Mouse (Mus musculus) left cerebral cortex, adult 6 months (tissue): ENCODE results near the gene Knstrn. TPM values are rescaled to one million over a fixed set of nuclear protein-coding genes. Genes with fewer than 3 reads are reported as not detected.

Experiments used
- long read RNA-seq, 2 experiments: library from polyadenylated mRNA; unstranded; transcript quantifications; one replicate each; pipeline ENCODE4 v2.0.0; 2019 to 2020
- polyA plus RNA-seq: library from polyadenylated mRNA; unstranded; fragments of <200 nt; fragmentation: Nextera tagmentation; gene quantifications from 2 replicates; pipeline ENCODE4 v1.2.3, GENCODE M21; 2021

Gene Knstrn
- polyA plus RNA-seq = 0.59 and 0.88 TPM in 2 replicates
- long read RNA-seq, experiment 1, full-length matches to known transcripts = 3 of 3 reads
- long read RNA-seq, experiment 1, partial matches to known transcripts = 0 of 3 reads
- long read RNA-seq, experiment 1, other reads (novel, unspliced or antisense) = 0 of 3 reads
- long read RNA-seq, experiment 2, full-length matches to known transcripts = 1 of 1 reads
- long read RNA-seq, experiment 2, partial matches to known transcripts = 0 of 1 reads
- long read RNA-seq, experiment 2, other reads (novel, unspliced or antisense) = 0 of 1 reads

GRCm38 (mm10) chr2:118813981-118814836 is at the start of gene Knstrn:
Knstrn (plus strand) TSS chr2:118814003.

DNA sequence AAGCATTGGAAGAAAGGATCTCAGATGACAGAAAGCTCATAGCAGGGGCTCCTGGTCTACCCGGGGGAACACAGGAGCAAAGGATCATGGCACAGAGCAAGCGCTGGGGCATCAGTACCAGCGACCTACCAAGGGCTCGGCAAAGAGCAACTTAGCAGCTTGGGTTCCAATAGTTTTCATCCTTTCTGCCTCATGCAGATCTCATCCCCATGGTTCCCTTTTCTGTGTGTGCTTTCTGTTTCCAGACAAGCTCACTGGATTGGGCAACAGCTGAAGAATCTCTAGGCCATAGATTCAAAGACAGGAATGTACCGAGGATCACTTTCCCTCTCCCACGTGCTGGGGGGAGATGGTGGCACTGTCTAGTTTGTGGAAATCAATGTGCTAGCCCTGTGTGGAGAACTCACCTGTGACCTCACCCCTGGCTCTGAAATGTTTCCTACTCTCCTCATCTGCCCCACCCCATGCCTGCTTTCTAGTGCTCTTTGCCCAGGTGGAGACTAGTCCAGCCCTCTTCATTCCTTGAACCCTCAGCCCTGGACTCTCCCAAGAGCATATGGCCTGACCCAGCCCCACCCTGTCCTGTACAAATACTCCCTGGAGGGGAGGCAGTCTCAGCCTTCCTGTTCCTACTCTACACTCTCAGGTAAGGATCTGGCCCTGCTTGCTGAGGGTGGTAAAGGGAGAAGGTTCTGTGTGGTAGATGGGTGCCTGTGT is 41.5 kb upstream of the Knstrn start, which contains the start of gene Phgr1:
TSS of gene Phgr1 (plus strand) at position 612 of the 717 bp plus-strand sequence.

GRCm38 (mm10) chr2:118779504-118780480 is 34.0 kb upstream of the Knstrn start, which contains the start of gene Disp2:
Disp2 (plus strand) TSS chr2:118779719.

GRCm38 (mm10) chr2:118861454-118862339 is 47.9 kb downstream of the Knstrn start, which contains the start of gene Ivd:
Ivd (plus strand) TSS chr2:118861954.

GRCm38 (mm10) chr2:118899981-118900825 is 86.4 kb downstream of the Knstrn start, which contains the start of gene Bahd1:
Bahd1 (plus strand) TSS chr2:118900377.

Other genes starting within 250 kb of the Knstrn start
- 0.28 and 0.49 TPM in 2 replicates for gene Bub1b, start 215.8 kb upstream of the Knstrn start, polyA plus RNA-seq
- 23.3 and 25.5 TPM in 2 replicates for gene Pak6, start 150.7 kb upstream of the Knstrn start, polyA plus RNA-seq
- 5.6 and 7.1 TPM in 2 replicates for gene Ankrd63, start 110.0 kb upstream of the Knstrn start, polyA plus RNA-seq
- 1.9 and 2.2 TPM in 2 replicates for gene Plcb2, start 85.6 kb upstream of the Knstrn start, polyA plus RNA-seq
- 46.4 and 71.6 TPM in 2 replicates for gene Inafm2, start 68.2 kb upstream of the Knstrn start, polyA plus RNA-seq
- gene Ccdc9b, start 51.3 kb upstream of the Knstrn start, polyA plus RNA-seq = 0.24 and 0.29 TPM in 2 replicates
- gene Phgr1, start 41.2 kb upstream of the Knstrn start, polyA plus RNA-seq = not detected in 2 replicates
- gene Disp2, start 34.3 kb upstream of the Knstrn start, polyA plus RNA-seq = 111 and 146 TPM in 2 replicates
- gene Ivd, start 48.0 kb downstream of the Knstrn start, polyA plus RNA-seq = 34.8 and 39.4 TPM in 2 replicates
- gene Bahd1, start 86.4 kb downstream of the Knstrn start, polyA plus RNA-seq = 2.9 and 3.2 TPM in 2 replicates
- 1.9 and 3.1 TPM in 2 replicates for gene Chst14, start 112.5 kb downstream of the Knstrn start, polyA plus RNA-seq
- gene Ccdc32, start 215.4 kb downstream of the Knstrn start, polyA plus RNA-seq = 79.3 and 95.9 TPM in 2 replicates
- 5.7 and 6.7 TPM in 2 replicates for gene Rpusd2, start 220.8 kb downstream of the Knstrn start, polyA plus RNA-seq
- gene Knl1, start 233.1 kb downstream of the Knstrn start, polyA plus RNA-seq = 0.04 and 0.21 TPM in 2 replicates